Mouse (Mus musculus) layer of hippocampus, adult 8-10 months (tissue): ENCODE measurements around the gene Gm26566. TPM values are rescaled to one million over a fixed set of nuclear protein-coding genes. Genes with fewer than 3 reads are reported as not detected.
"Not testable (repeated sequence)": the region's sequence is repeated elsewhere in the genome, so short reads cannot be mapped to it uniquely, and the experiment has no call there.

Experiments
- DNase-seq, 2 experiments: peaks; one replicate each; pipeline ENCODE4 v3.0.0; 2022; ENCODE audit warnings: low spot score in 2 of 2
- total RNA-seq, 4 experiments: library from RNA; stranded (reverse); gene quantifications; 2 replicates each; pipeline ENCODE4 v1.2.4; 2022

Gene Gm26566
- total RNA-seq, 4 experiments from 2014 or later: 0.72 to 1.7 (median 0.82) TPM

DNA sequence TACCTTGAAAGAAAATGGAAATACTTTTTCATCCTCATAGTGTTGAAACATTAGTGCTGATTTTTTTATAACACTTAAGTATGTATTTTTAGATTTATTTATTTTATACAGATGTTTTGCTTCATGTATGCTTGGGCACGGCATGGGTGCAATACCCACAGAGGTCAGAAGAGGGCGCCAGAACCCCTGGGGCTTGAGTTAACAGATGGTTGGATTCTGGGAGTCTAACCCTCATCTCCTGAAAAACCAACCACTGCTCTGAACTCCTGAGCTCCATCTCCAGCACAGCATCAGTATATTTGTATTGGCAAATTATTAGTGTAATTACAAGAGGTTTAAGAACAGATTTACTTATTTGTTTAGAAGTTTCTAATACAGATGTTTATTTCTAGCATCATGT, 16.9 kb downstream of the Gm26566 start:
- DNase-seq: peak in 1 of 2 experiments; percentile 40

DNA sequence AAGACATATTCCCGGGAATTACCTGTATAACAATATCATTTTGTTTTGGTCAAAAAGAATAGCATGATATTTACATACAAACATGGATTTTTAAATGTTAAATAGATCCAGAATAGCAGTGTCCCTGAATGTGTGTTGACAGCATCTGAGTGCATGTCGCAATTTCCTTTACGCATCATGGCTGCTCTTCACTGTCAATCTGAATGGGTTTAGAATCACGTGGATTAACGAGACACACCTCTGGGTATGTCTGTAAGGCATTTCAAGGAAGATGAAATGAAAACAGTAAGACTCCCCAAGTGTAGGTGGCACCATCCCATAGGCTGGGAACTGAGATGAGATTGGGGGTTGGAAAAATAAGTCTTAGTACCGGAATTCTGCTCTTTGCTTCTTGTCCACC, 17.4 kb downstream of the Gm26566 start:
- DNase-seq: no peak

DNA sequence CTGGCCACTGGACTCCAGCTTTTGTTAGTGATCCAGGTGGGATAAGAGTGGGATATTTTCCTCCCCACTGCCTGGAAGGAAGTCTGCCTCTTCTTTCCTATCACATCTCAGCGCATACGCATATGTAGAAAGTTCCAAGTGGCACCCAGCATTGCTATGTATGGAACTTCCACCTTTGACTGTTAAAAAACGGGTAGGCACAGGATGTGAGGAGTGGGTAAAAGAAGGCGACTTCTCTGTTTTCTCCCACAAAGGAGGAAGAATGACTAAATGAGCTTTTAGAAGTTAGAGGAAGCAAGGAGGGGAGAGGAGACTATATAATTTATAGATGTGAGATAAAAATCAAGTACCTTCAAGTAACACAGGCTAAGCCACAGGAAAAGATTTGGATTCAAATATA, 19.8 kb downstream of the Gm26566 start:
- no peak for DNase-seq

DNA sequence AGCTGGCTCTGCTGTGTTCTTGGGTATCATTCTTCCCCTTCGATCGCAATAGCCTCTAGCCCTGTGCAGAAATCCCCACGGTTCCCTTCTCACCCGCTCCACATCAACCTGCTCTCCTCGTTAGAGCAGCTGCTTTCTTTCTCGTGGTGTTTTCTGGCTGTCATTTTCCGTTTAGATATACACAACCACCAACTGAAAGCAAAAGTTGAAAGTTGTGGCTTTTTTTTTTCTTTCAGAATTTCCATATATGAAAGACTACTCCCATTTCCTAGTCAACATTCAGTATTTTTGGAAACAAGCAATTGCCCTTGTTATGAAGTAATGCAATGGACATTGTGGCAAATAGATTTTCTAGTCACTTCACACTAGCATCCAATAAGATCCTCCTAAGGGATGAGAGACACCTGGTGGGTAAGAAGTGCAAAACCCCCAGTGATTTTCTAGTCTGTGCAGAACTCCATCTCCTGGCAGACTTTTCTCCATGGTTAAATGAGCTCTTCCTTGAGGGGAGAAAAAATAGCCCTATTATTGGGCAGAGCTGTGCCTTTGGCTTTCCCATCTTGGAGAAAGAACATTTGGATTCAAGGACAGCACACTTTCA, 21.3 kb downstream of the Gm26566 start:
- DNase-seq: no peak

DNA sequence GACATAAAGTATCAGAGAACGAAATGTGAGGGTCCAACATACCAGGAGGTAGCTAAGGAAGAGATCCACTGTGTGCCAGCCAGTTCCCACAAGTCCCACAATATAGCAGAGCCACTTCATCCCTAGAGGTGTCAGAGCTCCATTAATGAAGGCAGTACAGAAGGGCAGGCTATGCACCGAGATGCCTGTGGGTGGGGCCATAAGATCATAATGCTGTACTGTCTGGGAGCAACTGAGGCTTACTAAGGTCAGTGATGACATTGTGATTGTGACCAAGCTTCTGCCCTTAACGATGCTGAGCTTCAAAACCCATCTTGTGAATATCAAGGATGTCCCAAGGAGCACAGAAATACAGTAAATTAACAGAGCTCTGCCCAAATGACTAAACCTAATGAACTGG, 22.6 kb downstream of the Gm26566 start:
- DNase-seq: no peak

DNA sequence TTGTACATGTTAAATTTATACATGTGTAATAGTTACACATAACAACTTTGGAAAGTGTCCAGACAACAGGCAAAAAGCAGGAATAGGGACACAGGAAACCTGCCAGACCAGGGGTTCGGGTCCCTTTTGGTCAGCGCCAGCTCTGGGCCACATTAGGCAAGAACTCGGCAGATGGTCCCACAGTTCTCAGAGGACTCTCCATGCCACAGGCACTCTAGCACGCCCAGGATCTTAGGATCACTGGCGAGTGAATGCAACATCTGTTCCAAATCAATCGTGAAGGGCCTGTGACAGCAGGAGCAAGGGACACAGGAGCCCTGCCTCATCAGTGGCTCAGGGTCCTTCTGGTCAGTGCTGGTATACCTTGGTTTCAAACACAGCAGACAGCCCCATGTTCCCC, 28.3 kb downstream of the Gm26566 start:
- no peak for DNase-seq

DNA sequence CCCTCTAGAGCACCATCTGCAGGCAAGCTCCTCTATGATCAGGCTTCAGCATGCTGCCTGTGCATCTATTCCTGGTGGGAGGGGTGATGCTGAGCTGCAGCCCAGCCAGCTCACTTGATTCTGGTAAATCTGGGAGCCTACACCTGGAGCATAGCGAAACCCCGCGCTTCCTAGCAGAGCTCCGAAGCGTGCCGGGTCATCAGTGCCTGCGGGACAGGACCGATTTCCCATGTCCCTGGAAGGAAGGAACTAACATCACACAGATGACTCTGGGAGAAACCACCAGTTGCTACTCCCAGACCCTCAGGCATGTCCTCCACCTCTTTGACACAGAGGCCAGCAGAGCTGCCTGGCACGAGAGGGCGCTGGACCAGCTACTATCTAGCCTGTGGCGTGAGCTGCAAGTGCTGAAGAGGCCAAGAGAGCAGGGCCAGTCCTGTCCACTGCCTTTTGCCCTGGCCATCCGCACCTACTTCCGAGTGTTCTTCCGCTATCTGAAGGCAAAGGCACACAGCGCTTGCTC, 33.3 kb downstream of the Gm26566 start, which contains the start of gene Gm13271:
Gene Gm13271, plus strand, starts transcription at position 51 of the 523 bp plus-strand sequence.
- DNase-seq: peak; percentile 72 to 82

DNA sequence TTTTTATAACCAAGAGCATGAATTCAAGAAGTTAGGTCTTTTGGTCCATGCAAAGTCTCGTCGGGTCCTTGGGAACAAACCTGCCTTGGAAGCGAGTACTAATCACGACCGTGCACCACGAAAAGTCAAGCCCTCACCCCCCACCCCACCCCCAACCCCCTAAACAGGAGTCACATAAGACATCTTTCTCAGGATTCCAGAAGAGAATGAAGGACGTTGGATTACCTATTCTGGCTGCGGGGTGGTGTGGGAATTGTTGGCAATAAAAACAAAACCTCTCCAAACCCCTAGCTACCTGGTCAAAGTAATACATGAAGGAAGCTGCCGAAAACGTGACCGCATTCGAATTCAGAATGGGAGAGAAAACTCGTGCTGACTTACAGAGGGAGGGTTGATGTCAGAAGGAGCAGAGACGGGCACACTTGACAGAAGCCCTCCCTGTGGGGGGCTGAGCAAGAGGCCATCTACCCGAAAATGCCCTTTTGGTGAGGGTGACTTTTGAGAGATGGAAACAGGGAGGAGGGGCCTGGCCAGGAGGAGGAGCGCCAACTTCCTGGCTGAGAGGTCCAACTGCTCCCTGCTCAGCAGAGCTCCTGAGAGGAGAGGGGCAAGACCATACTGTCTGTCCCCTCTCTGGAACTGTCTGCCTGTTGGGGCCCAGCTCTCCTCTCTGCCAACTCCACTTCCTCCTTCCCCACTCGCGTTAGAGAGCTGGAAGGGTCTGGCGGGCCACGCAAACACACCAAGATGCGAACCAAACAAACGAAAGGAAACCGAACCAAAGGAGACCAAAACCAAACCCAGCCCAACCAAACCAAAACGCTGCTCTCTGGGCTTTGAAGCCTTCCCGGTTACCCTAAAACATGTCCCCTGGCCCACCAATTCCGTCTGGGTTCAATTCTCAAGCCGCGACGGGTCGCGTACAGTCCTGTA, 35.2 kb downstream of the Gm26566 start:
- DNase-seq: not testable (repeated sequence)

DNA sequence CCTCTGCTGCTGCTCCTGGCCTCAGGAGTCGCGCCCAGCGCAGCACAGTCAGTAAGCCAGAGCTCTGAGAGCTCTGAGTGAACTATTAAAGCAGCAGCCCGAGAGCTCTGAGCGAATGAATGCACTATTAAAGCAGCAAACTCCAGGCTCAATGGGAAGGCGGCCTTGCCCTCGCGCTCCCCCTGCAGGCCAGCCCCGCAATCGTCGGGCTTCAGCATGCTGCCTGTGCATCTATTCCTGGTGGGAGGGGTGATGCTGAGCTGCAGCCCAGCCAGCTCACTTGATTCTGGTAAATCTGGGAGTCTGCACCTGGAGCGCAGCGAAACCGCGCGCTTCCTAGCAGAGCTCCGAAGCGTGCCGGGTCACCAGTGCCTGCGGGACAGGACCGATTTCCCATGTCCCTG, 36.0 kb downstream of the Gm26566 start:
- DNase-seq: peak; percentile 92 to 94

DNA sequence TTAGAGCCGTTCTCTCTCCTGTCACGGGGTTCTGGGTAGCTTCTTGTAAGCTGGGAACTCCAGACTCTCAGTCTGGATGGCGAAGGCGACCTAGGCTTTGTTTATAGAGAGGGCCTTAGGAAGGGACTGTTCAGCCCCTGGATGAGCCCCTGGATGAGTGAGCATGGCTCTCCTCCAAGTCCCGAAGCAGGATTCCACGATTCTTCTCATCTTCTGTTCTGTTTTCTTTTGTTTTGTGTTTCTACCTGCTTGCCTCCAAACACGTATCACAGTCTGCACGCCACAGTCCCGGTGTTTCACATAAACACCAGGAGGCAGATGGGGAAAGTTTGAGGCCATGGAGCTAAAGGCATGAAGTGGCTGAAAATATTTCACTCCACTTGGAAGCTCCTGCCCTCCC, 37.1 kb downstream of the Gm26566 start:
- DNase-seq: peak in 1 of 2 experiments; percentile 17

DNA sequence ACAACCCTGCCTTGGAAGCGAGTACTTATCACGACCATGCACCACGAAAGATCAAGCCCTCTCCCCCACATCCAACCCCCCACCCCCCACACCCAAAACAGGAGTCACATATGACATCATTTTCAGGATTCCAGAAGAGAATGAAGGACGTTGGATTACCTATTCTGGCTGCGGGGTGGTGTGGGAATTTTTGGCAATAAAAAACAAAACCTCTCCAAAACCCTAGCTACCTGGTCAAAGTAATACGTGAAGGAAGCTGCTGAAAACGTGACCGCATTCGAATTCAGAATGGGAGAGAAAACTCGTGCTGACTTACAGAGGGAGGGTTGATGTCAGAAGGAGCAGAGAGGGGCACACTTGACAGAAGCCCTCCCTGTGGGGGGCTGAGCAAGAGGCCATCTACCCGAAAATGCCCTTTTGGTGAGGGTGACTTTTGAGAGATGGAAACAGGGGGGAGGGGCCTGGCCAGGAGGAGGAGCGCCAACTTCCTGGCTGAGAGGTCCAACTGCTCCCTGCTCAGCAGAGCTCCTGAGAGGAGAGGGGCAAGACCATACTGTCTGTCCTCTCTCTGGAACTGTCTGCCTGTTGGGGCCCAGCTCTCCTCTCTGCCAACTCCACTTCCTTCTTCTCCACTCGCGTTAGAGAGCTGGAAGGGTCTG, 38.1 kb downstream of the Gm26566 start, which contains the start of gene Gm13283:
Gene Gm13283, plus strand, starts transcription at position 510 of the 659 bp plus-strand sequence.
- peak in 1 of 2 experiments; percentile 47 for DNase-seq

DNA sequence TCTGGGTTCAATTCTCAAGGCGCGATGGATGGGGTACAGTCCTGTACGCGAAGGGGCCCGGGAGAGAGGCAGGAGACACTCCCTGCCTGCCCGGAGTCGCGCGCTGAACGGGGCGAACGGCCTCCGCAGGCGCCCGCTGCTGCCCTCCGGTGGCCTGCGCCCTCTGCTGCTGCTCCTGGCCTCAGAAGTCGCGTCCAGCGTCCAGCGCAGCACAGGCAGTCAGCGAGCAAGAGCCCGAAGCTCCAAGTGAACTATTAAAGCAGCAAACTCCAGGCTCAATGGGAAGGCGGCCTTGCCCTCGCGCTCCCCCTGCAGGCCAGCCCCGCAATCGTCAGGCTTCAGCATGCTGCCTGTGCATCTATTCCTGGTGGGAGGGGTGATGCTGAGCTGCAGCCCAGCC, 38.8 kb downstream of the Gm26566 start:
- peak; percentile 41 to 50 for DNase-seq

DNA sequence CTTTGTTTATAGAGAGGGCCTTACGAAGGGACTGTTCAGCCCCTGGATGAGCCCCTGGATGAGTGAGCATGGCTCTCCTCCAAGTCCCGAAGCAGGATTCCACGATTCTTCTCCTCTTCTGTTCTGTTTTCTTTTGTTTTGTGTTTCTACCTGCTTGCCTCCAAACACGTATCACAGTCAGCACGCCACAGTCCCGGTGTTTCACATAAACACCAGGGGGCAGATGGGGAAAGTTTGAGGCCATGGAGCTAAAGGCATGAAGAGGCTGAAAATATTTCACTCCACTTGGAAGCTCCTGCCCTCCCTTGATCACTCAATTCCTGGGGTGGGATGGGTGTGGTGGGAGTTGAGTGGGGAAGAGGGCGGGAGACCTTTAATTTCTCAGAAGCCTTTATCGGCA, 40.2 kb downstream of the Gm26566 start:
- peak; percentile 70 to 78 for DNase-seq

DNA sequence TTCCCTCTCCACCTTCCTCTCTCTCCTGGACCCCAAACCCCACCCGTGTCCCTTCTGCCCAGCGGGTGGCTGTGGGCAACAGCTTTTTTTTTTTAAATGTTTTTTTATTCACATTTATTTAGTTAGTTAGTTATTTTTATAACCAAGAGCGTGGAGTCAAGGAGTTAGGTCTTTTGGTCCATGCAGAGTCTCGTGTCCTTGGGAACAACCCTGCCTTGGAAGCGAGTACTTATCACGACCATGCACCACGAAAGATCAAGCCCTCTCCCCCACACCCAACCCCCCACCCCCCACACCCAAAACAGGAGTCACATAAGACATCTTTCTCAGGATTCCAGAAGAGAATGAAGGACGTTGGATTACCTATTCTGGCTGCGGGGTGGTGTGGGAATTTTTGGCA, 40.7 kb downstream of the Gm26566 start:
- not testable (repeated sequence) for DNase-seq

DNA sequence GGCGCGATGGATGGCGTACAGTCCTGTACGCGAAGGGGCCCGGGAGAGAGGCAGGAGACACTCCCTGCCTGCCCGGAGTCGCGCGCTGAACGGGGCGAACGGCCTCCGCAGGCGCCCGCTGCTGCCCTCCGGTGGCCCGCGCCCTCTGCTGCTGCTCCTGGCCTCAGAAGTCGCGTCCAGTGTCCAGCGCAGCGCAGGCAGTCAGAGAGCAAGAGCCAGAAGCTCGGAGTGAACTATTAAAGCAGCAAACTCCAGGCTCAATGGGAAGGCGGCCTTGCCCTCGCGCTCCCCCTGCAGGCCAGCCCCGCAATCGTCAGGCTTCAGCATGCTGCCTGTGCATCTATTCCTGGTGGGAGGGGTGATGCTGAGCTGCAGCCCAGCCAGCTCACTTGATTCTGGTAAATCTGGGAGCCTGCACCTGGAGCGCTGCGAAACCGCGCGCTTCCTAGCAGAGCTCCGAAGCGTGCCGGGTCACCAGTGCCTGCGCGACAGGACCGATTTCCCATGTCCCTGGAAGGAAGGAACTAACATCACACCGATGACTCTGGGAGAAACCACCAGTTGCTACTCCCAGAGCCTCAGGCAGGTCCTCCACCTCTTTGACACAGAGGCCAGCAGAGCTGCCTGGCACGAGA, 41.9 kb downstream of the Gm26566 start:
- DNase-seq: peak in 1 of 2 experiments; percentile 14

Other genes with a start within 250 kb of the Gm26566 start
- not detected for gene Ifnb1, start 199.0 kb upstream of the Gm26566 start, total RNA-seq
- not detected for gene Ifna15, start 163.6 kb upstream of the Gm26566 start, total RNA-seq
- gene Ifna14, start 150.0 kb upstream of the Gm26566 start, total RNA-seq: not detected
- not detected for gene Ifna9, start 129.4 kb upstream of the Gm26566 start, total RNA-seq
- gene Ifna12, start 118.4 kb upstream of the Gm26566 start, total RNA-seq: not detected
- gene C87499, start 87.4 kb upstream of the Gm26566 start, total RNA-seq: not detected
- not detected for gene Ifna13, start 77.3 kb upstream of the Gm26566 start, total RNA-seq
- not detected for gene Ifna16, start 44.9 kb upstream of the Gm26566 start, total RNA-seq
- gene Ifna2, start 37.9 kb upstream of the Gm26566 start, total RNA-seq: not detected
- not detected for gene Ifnab, start 30.4 kb upstream of the Gm26566 start, total RNA-seq
- gene Klhl9, start 660 bp downstream of the Gm26566 start, total RNA-seq: 100 to 1,000 TPM in 3 of 4 experiments, 10 to 100 TPM in 1; 96.8 to 117 (median 107) TPM
- not detected for gene Gm13271, start 33.1 kb downstream of the Gm26566 start, total RNA-seq
- gene Gm13283, start 38.3 kb downstream of the Gm26566 start, total RNA-seq: not detected
- gene Gm13290, start 52.0 kb downstream of the Gm26566 start, total RNA-seq: not detected
- gene Gm13289, start 55.1 kb downstream of the Gm26566 start, total RNA-seq: not detected
- gene Gm13272, start 58.0 kb downstream of the Gm26566 start, total RNA-seq: not detected
- not detected for gene Ifnz, start 60.3 kb downstream of the Gm26566 start, total RNA-seq
- gene Gm13276, start 63.9 kb downstream of the Gm26566 start, total RNA-seq: not detected
- gene Gm13277, start 66.8 kb downstream of the Gm26566 start, total RNA-seq: not detected
- not detected for gene Gm13278, start 69.7 kb downstream of the Gm26566 start, total RNA-seq
- gene Gm13275, start 72.7 kb downstream of the Gm26566 start, total RNA-seq: not detected
- gene Gm13279, start 75.6 kb downstream of the Gm26566 start, total RNA-seq: not detected
- not detected for gene Gm13285, start 77.9 kb downstream of the Gm26566 start, total RNA-seq
- not detected for gene Gm13287, start 81.4 kb downstream of the Gm26566 start, total RNA-seq
- not detected for gene Gm13288, start 83.7 kb downstream of the Gm26566 start, total RNA-seq
- gene Ifna7, start 94.4 kb downstream of the Gm26566 start, total RNA-seq: not detected
- not detected for gene Ifna11, start 98.2 kb downstream of the Gm26566 start, total RNA-seq
- gene Ifna6, start 105.6 kb downstream of the Gm26566 start, total RNA-seq: not detected
- gene Ifna5, start 113.7 kb downstream of the Gm26566 start, total RNA-seq: not detected
- not detected for gene Ifna4, start 120.1 kb downstream of the Gm26566 start, total RNA-seq
- not detected for gene Ifna1, start 128.3 kb downstream of the Gm26566 start, total RNA-seq
- gene Ifne, start 158.4 kb downstream of the Gm26566 start, total RNA-seq: not detected